Mouse (Mus musculus): ENCODE measurements around the gene Nkd1. TPM values are rescaled to one million over a fixed set of nuclear protein-coding genes. Genes with fewer than 3 reads are reported as not detected.

Nkd1 gene
- polyA plus RNA-seq, 1 experiment from 2014 or later, result 61.1 TPM

GRCm38 (mm10) chr8:88618612-88619011, 97.5 kb downstream of the Nkd1 start:
- H3K4me3 ChIP-seq (ENCODE audit: low read depth, low read length), result no peak overlapping the region
- H3K9me3 ChIP-seq (ENCODE audit: control insufficient read depth, low read length), result no peaks in the 10 kb centered on the region
- ATAC-seq (ENCODE audit: low FRiP score) (no peak), DNase-seq (ENCODE audit: low spot score, missing footprints) (no peak)
- no peaks in the 10 kb centered on the region for H3K4me1 ChIP-seq (ENCODE audit: control insufficient read depth, insufficient read depth, low read length)
- 86% methylated on average over 5 of the region's 5 CpGs for WGBS
- H3K9ac ChIP-seq (ENCODE audit: low read length), result no peak overlapping the region
- no peaks in the 10 kb centered on the region for H3K36me3 ChIP-seq (ENCODE audit: control insufficient read depth, insufficient read depth, low read length)
- no peaks in the 10 kb centered on the region; the same call in 1 of the 2 replicates for H3K27me3 ChIP-seq (ENCODE audit: control insufficient read depth, insufficient read depth, low read length)
- H3K4me2 ChIP-seq, result no peak overlapping the region
- H3K27ac ChIP-seq (ENCODE audit: low read depth, low read length), result no peak overlapping the region

- no peak for DNase-seq (ENCODE audit: low spot score, missing footprints)
- ATAC-seq (ENCODE audit: low FRiP score), result no peak
- H3K4me1 ChIP-seq (ENCODE audit: control insufficient read depth, insufficient read depth, low read length), result no peaks in the 10 kb centered on the region
- H3K4me2 ChIP-seq, result no peak overlapping the region
- no peaks in the 10 kb centered on the region for H3K36me3 ChIP-seq (ENCODE audit: control insufficient read depth, insufficient read depth, low read length)
- 66% methylated on average over 3 of the region's 3 CpGs for WGBS
- no peaks in the 10 kb centered on the region; the same call in 1 of the 2 replicates for H3K27me3 ChIP-seq (ENCODE audit: control insufficient read depth, insufficient read depth, low read length)
- H3K4me3 ChIP-seq (ENCODE audit: low read depth, low read length), result no peak overlapping the region
- no peak overlapping the region for H3K27ac ChIP-seq (ENCODE audit: low read depth, low read length)
- no peaks in the 10 kb centered on the region for H3K9me3 ChIP-seq (ENCODE audit: control insufficient read depth, low read length)
- no peak overlapping the region for H3K9ac ChIP-seq (ENCODE audit: low read length)
Measured at GRCm38 (mm10) chr8:88619513-88619912, 98.4 kb downstream of the Nkd1 start.

GRCm38 (mm10) chr8:88620931-88621330, 99.8 kb downstream of the Nkd1 start:
- Histone ChIP-seq H3K27me3 (ENCODE audit: control insufficient read depth, insufficient read depth, low read length) (peaks cover 3% of the 10 kb centered on the region), H3K4me1 (ENCODE audit: control insufficient read depth, insufficient read depth, low read length) (no peaks in the 10 kb centered on the region), H3K36me3 (ENCODE audit: control insufficient read depth, insufficient read depth, low read length) (no peaks in the 10 kb centered on the region), H3K4me2 (no peak overlapping the region), H3K9me3 (ENCODE audit: control insufficient read depth, low read length) (no peaks in the 10 kb centered on the region), H3K27ac (ENCODE audit: low read depth, low read length) (no peak overlapping the region), H3K9ac (ENCODE audit: low read length) (no peak overlapping the region), H3K4me3 (ENCODE audit: low read depth, low read length) (no peak overlapping the region)
- 76% methylated on average over 5 of the region's 5 CpGs for WGBS
- ATAC-seq (ENCODE audit: low FRiP score) (no peak), DNase-seq (ENCODE audit: low spot score, missing footprints) (no peak)

DNA sequence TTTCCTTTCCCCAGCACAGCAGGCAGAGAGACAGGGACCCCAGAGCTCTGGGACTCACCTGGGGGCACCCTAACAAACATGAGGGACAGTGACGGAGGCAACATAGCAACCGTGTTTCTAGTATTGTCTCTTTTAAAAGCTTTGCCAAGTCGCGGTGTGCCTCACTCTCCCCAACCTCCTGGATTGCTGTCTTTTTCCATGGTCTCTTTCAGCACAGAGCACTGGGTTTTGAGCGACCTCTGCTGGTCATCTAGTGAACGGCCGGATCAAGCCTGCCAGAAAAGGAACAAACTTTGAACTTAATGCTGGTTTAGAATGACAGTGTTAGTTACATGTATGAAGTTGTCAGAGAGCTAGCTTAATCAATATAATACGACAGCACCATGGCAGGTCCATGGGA, 100.3 kb downstream of the Nkd1 start:
- no peaks in the 10 kb centered on the region for H3K36me3 ChIP-seq (ENCODE audit: control insufficient read depth, insufficient read depth, low read length)
- no peaks in the 10 kb centered on the region for H3K9me3 ChIP-seq (ENCODE audit: control insufficient read depth, low read length)
- no peak overlapping the region for H3K9ac ChIP-seq (ENCODE audit: low read length)
- no peak overlapping the region for H3K4me3 ChIP-seq (ENCODE audit: low read depth, low read length)
- ATAC-seq (ENCODE audit: low FRiP score) (no peak), DNase-seq (ENCODE audit: low spot score, missing footprints) (peak; percentile 97)
- no peak overlapping the region for H3K27ac ChIP-seq (ENCODE audit: low read depth, low read length)
- H3K4me1 ChIP-seq (ENCODE audit: control insufficient read depth, insufficient read depth, low read length), result no peaks in the 10 kb centered on the region
- H3K4me2 ChIP-seq, result no peak overlapping the region
- H3K27me3 ChIP-seq (ENCODE audit: control insufficient read depth, insufficient read depth, low read length), result peaks cover 5% of the 10 kb centered on the region
- 2% methylated on average over 8 of the region's 8 CpGs for WGBS

GRCm38 (mm10) chr8:88623351-88623750, 102.2 kb downstream of the Nkd1 start:
- no peaks in the 10 kb centered on the region for H3K9me3 ChIP-seq (ENCODE audit: control insufficient read depth, low read length)
- H3K27ac ChIP-seq (ENCODE audit: low read depth, low read length), result no peak overlapping the region
- no peak overlapping the region for H3K4me3 ChIP-seq (ENCODE audit: low read depth, low read length)
- no peak for DNase-seq (ENCODE audit: low spot score, missing footprints)
- 81% methylated on average over 3 of the region's 3 CpGs for WGBS
- H3K9ac ChIP-seq (ENCODE audit: low read length), result no peak overlapping the region
- H3K4me1 ChIP-seq (ENCODE audit: control insufficient read depth, insufficient read depth, low read length), result peaks cover 3% of the 10 kb centered on the region; the same call in 1 of the 2 replicates
- H3K27me3 ChIP-seq (ENCODE audit: control insufficient read depth, insufficient read depth, low read length), result peaks cover 6% of the 10 kb centered on the region
- H3K4me2 ChIP-seq, result no peak overlapping the region
- no peak for ATAC-seq (ENCODE audit: low FRiP score)
- H3K36me3 ChIP-seq (ENCODE audit: control insufficient read depth, insufficient read depth, low read length), result no peaks in the 10 kb centered on the region

- WGBS, result 77% methylated on average over 3 of the region's 3 CpGs
- ATAC-seq (ENCODE audit: low FRiP score), result no peak
- H3K9ac ChIP-seq (ENCODE audit: low read length), result no peak overlapping the region
- H3K36me3 ChIP-seq (ENCODE audit: control insufficient read depth, insufficient read depth, low read length), result no peaks in the 10 kb centered on the region
- DNase-seq (ENCODE audit: low spot score, missing footprints), result no peak
- H3K27ac ChIP-seq (ENCODE audit: low read depth, low read length), result no peak overlapping the region
- no peak overlapping the region for H3K4me2 ChIP-seq
- H3K4me3 ChIP-seq (ENCODE audit: low read depth, low read length), result no peak overlapping the region
- no peaks in the 10 kb centered on the region for H3K9me3 ChIP-seq (ENCODE audit: control insufficient read depth, low read length)
- H3K4me1 ChIP-seq (ENCODE audit: control insufficient read depth, insufficient read depth, low read length), result peaks cover 3% of the 10 kb centered on the region; the same call in 1 of the 2 replicates
- peaks cover 8% of the 10 kb centered on the region for H3K27me3 ChIP-seq (ENCODE audit: control insufficient read depth, insufficient read depth, low read length)
Measured at GRCm38 (mm10) chr8:88624276-88624675, 103.1 kb downstream of the Nkd1 start.

GRCm38 (mm10) chr8:88626433-88626832, 105.3 kb downstream of the Nkd1 start:
- Histone ChIP-seq H3K4me3 (ENCODE audit: low read depth, low read length) (no peak overlapping the region), H3K9ac (ENCODE audit: low read length) (no peak overlapping the region; the same call in 1 of the 2 replicates), H3K27ac (ENCODE audit: low read depth, low read length) (no peak overlapping the region), H3K4me2 (no peak overlapping the region), H3K9me3 (ENCODE audit: control insufficient read depth, low read length) (no peaks in the 10 kb centered on the region), H3K36me3 (ENCODE audit: control insufficient read depth, insufficient read depth, low read length) (no peaks in the 10 kb centered on the region), H3K27me3 (ENCODE audit: control insufficient read depth, insufficient read depth, low read length) (peaks cover 8% of the 10 kb centered on the region), H3K4me1 (ENCODE audit: control insufficient read depth, insufficient read depth, low read length) (peaks cover 3% of the 10 kb centered on the region; the same call in 1 of the 2 replicates)
- DNase-seq (ENCODE audit: low spot score, missing footprints) (no peak), ATAC-seq (ENCODE audit: low FRiP score) (no peak)
- 80% methylated on average over 3 of the region's 3 CpGs for WGBS

DNA sequence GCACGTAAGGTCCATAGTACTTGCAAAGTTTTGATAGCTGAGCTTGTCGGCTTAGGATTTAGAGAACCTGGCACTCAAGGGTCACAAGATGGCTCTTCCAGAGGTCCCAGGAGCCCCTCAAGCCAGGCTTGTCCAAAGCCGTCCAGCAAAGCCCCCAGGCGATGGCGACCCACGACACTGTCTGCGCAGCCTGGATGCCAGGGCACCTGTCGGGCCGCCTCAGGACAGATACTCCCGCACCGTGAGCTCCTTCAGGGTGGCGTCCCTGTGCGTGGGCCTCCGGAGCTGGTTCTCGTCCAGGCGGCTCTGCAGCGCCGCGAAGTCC, 105.7 kb downstream of the Nkd1 start:
- Histone ChIP-seq H3K4me2 (peak overlapping the region; percentile 93), H3K9me3 (ENCODE audit: control insufficient read depth, low read length) (no peaks in the 10 kb centered on the region), H3K4me3 (ENCODE audit: low read depth, low read length) (peak overlapping the region; percentile 53), H3K4me1 (ENCODE audit: control insufficient read depth, insufficient read depth, low read length) (peaks cover 3% of the 10 kb centered on the region; the same call in 1 of the 2 replicates), H3K9ac (ENCODE audit: low read length) (peak overlapping the region; percentile 80), H3K36me3 (ENCODE audit: control insufficient read depth, insufficient read depth, low read length) (no peaks in the 10 kb centered on the region), H3K27me3 (ENCODE audit: control insufficient read depth, insufficient read depth, low read length) (peaks cover 8% of the 10 kb centered on the region), H3K27ac (ENCODE audit: low read depth, low read length) (no peak overlapping the region)
- ATAC-seq (ENCODE audit: low FRiP score), result no peak
- 12% methylated on average over 19 of the region's 19 CpGs for WGBS
- no peak for DNase-seq (ENCODE audit: low spot score, missing footprints)

DNA sequence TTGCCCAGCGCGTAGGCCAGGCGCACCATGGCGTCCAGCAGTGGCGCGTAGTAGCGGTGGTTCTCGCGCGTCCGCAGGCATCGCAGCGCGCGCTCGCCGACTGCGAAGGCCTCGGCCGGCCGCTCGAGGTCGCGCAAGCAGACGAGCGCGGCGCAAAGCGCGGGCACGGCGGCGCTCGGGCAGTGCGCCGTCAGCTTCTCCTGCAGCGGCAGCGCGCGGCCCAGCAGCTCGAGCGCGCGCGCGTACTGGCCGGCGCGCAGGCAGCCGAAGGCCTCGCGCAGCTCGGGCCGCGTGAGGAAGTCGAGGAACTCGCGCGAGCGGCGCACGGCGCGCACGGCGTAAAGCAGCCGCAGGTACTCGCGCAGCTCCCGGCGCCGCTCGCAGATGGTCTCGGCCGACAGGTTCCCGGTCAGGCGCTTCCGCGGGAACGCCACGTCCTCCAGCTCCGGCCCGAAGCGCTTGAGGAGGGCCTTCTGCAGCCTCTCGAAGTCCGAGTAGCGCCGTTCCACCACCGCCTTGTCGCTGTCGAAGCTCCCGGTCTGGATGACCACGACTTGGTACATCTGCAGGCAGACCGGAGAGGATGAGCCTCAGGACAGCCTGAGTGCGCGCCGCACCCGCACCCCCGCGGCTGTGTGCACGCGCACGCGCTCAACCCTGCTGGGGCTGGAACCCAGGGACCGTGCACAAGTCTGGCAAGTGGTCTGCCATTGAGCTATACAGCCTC, 106.3 kb downstream of the Nkd1 start:
- Histone ChIP-seq H3K27me3 (ENCODE audit: control insufficient read depth, insufficient read depth, low read length) (peaks cover 8% of the 10 kb centered on the region), H3K4me3 (ENCODE audit: low read depth, low read length) (peak overlapping the region; percentile 53), H3K4me2 (peak overlapping the region; percentile 93), H3K4me1 (ENCODE audit: control insufficient read depth, insufficient read depth, low read length) (peaks cover 3% of the 10 kb centered on the region; the same call in 1 of the 2 replicates), H3K36me3 (ENCODE audit: control insufficient read depth, insufficient read depth, low read length) (no peaks in the 10 kb centered on the region), H3K9ac (ENCODE audit: low read length) (peak overlapping the region; percentile 80), H3K27ac (ENCODE audit: low read depth, low read length) (no peak overlapping the region), H3K9me3 (ENCODE audit: control insufficient read depth, low read length) (no peaks in the 10 kb centered on the region)
- WGBS, result under 1% methylated on average over 105 of the region's 105 CpGs
- ATAC-seq (ENCODE audit: low FRiP score), result peak; percentile 88
- DNase-seq (ENCODE audit: low spot score, missing footprints), result peak; percentile 98
